Mouse (Mus musculus) heart, embryonic 14.5 days (tissue): Measurements from ENCODE around the gene Rnase13. TPM values are rescaled to one million over a fixed set of nuclear protein-coding genes. Genes with fewer than 3 reads are reported as not detected.

Source experiments
- ATAC-seq: fragments of 200-750 bp; cut with Nextera tagmentation; 2 replicates; pipeline ENCODE4 v1.8.0; 2017; ENCODE audit warnings: low read depth, moderate TSS enrichment; ENCODE audit not compliant: insufficient number of reproducible peaks, insufficient read depth, low FRiP score
- H3K27ac ChIP-seq, 2 experiments: fragments of 200-500 bp in 1 of 2; fragments of 300-500 bp in 1 of 2; sonication (generic) in 1 of 2; replicated peaks in 1 of 2; 2 replicates each; pipeline ENCODE4 v1.5.1; 2012 to 2014; ENCODE audit warnings: low read depth in 2 of 2, low read length in 2 of 2, control low read depth in 1 of 2, mild to moderate bottlenecking in 1 of 2, mixed read lengths in 1 of 2; ENCODE audit not compliant: control insufficient read depth in 1 of 2, insufficient read depth in 1 of 2
- H3K27me3 ChIP-seq: fragments of 300-500 bp; sonication (generic); 2 replicates; pipeline ENCODE4 v1.6.1; 2014; ENCODE audit warnings: mild to moderate bottlenecking, low read length, control low read depth; ENCODE audit not compliant: control insufficient read depth, insufficient read depth
- H3K36me3 ChIP-seq: fragments of 300-500 bp; sonication (generic); 2 replicates; pipeline ENCODE4 v1.6.1; 2014; ENCODE audit warnings: mild to moderate bottlenecking, control low read depth, low read length, mixed read lengths; ENCODE audit not compliant: control insufficient read depth, insufficient read depth
- H3K4me1 ChIP-seq, 2 experiments: fragments of 200-500 bp in 1 of 2; fragments of 300-500 bp in 1 of 2; sonication (generic) in 1 of 2; 2 replicates each; pipeline ENCODE4 v1.6.1; 2012 to 2014; ENCODE audit warnings: low read length in 2 of 2, control low read depth in 1 of 2, mixed read lengths in 1 of 2; ENCODE audit not compliant: control insufficient read depth in 2 of 2, insufficient read depth in 2 of 2
- H3K4me2 ChIP-seq: fragments of 300-500 bp; sonication (generic); 2 replicates; pipeline ENCODE4 v1.6.1; 2014; ENCODE audit warnings: mild to moderate bottlenecking, low read length
- H3K4me3 ChIP-seq, 2 experiments: fragments of 200-500 bp in 1 of 2; fragments of 300-500 bp in 1 of 2; sonication (generic) in 1 of 2; 2 replicates each; pipeline ENCODE4 v1.5.1; 2012 to 2014; ENCODE audit warnings: low read length in 2 of 2, mild to moderate bottlenecking in 2 of 2, control low read depth in 1 of 2, low read depth in 1 of 2, moderate library complexity in 1 of 2; ENCODE audit not compliant: control insufficient read depth in 1 of 2, insufficient read depth in 1 of 2
- H3K9ac ChIP-seq: fragments of 300-500 bp; sonication (generic); 2 replicates; pipeline ENCODE4 v1.6.1; 2014; ENCODE audit warnings: mild to moderate bottlenecking, low read length
- H3K9me3 ChIP-seq: fragments of 300-500 bp; sonication (generic); 2 replicates; pipeline ENCODE4 v1.6.1; 2016; ENCODE audit warnings: low read length, control low read depth; ENCODE audit not compliant: control insufficient read depth
- WGBS: fragments of 180-500 bp; shearing (Covaris S2); extraction: QIAGEN DNeasy Blood & Tissue Kit; methylation state at CpG from one replicate; pipeline ENCODE4 v1.1.7; 2014; 5-methylcytosine and 5-hydroxymethylcytosine counted together
- polyA plus RNA-seq: library from polyadenylated mRNA; unstranded; fragments of >200 nt; fragmentation: Nextera tagmentation; extraction: Ambion mirVana; gene quantifications from 2 replicates; pipeline ENCODE4 v1.2.1, GENCODE M21; 2014

The Rnase13 gene
- polyA plus RNA-seq, 1 experiment from 2014 or later = not detected

- H3K9ac ChIP-seq = peak overlapping the region; percentile 91
- peaks cover 13 to 24% of the 10 kb centered on the region in 2 experiments for H3K4me1 ChIP-seq
- H3K36me3 ChIP-seq = peaks cover 30% of the 10 kb centered on the region
- H3K27ac ChIP-seq = peak overlapping the region; percentile 96 to 97
- under 1% methylated on average over 58 of the region's 58 CpGs for WGBS
- H3K4me3 ChIP-seq = peak overlapping the region; percentile 63 to 82
- ATAC-seq = peak; percentile 84
- H3K4me2 ChIP-seq = peak overlapping the region; percentile 98
- no peaks in the 10 kb centered on the region; the same call in 1 of the 2 replicates for H3K27me3 ChIP-seq
- no peaks in the 10 kb centered on the region for H3K9me3 ChIP-seq
Observed at GRCm38 (mm10) chr14:51913062-51913959, 9.3 kb downstream of the Rnase13 start.

DNA sequence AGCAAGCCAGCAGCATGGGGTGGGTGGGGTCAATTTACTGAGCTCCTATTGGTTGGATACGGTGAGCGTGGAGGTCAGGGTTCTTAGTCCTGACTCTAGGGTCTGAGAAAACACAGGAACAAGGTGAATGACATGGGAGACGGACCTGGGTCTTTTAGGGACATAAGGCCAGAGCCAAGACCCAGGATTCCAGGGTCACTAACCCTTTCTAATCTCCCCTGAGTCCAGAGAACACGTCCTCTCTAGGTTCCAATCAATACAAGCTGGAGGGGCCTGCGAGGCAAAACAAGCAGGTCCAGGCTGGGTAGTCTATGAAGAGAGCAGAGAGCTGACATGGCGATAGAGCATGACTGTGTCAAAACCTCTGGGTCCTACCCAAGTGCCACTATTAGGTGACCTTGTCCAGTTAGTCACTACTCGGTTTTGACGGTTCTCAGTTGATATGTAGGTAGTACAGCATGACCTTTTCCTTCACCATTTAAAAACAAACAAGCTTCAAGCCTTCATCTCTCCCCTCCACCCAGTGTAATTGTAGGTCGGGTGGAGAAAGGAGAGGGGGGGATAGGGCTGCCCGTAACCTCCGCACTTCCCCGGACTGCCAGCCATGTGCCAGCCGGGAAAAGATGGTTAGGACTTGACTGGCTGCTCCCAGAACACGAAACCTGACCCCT, 10.0 kb downstream of the Rnase13 start:
- Histone ChIP-seq H3K9ac (peak overlapping the region; percentile 91), H3K27ac (peak overlapping the region; percentile 79 to 96), H3K36me3 (peaks cover 38% of the 10 kb centered on the region), H3K4me3 (peak overlapping the region; percentile 63 to 82), H3K4me1 (peaks cover 15 to 28% of the 10 kb centered on the region in 2 experiments), H3K4me2 (peak overlapping the region; percentile 98), H3K9me3 (no peaks in the 10 kb centered on the region), H3K27me3 (no peaks in the 10 kb centered on the region; the same call in 1 of the 2 replicates)
- no peak for ATAC-seq
- WGBS = 8% methylated on average over 14 of the region's 14 CpGs

GRCm38 (mm10) chr14:51911301-51911700, 11.3 kb downstream of the Rnase13 start:
- WGBS = 82% methylated on average over 10 of the region's 10 CpGs
- peak overlapping the region; percentile 98; the same call in 1 of the 2 replicates for H3K4me2 ChIP-seq
- no peak overlapping the region for H3K27ac ChIP-seq
- peaks cover 51% of the 10 kb centered on the region for H3K36me3 ChIP-seq
- no peak for ATAC-seq
- peaks cover 24 to 40% of the 10 kb centered on the region in 2 experiments for H3K4me1 ChIP-seq
- no peak overlapping the region for H3K9ac ChIP-seq
- H3K4me3 ChIP-seq = peak overlapping the region in 1 of 2 experiments; percentile 82; a peak in 1 of 4 replicates
- no peaks in the 10 kb centered on the region; the same call in 1 of the 2 replicates for H3K27me3 ChIP-seq
- no peaks in the 10 kb centered on the region for H3K9me3 ChIP-seq

- 77% methylated on average over 11 of the region's 11 CpGs for WGBS
- ATAC-seq = no peak
- H3K27ac ChIP-seq = no peak overlapping the region
- H3K4me3 ChIP-seq = no peak overlapping the region
- H3K9me3 ChIP-seq = no peaks in the 10 kb centered on the region
- H3K9ac ChIP-seq = no peak overlapping the region
- no peak overlapping the region for H3K4me2 ChIP-seq
- H3K36me3 ChIP-seq = peaks cover 70% of the 10 kb centered on the region
- H3K27me3 ChIP-seq = no peaks in the 10 kb centered on the region
- H3K4me1 ChIP-seq = peaks cover 18 to 22% of the 10 kb centered on the region in 2 experiments
Observed at GRCm38 (mm10) chr14:51906102-51906501, 16.5 kb downstream of the Rnase13 start.

- H3K36me3 ChIP-seq = peaks cover 56% of the 10 kb centered on the region
- no peak for ATAC-seq
- no peak overlapping the region for H3K27ac ChIP-seq
- H3K9me3 ChIP-seq = no peaks in the 10 kb centered on the region
- H3K4me3 ChIP-seq = no peak overlapping the region
- H3K4me2 ChIP-seq = no peak overlapping the region
- peaks cover 18 to 22% of the 10 kb centered on the region in 2 experiments for H3K4me1 ChIP-seq
- H3K9ac ChIP-seq = no peak overlapping the region
- H3K27me3 ChIP-seq = no peaks in the 10 kb centered on the region
- 70% methylated on average over 7 of the region's 7 CpGs for WGBS
Observed at GRCm38 (mm10) chr14:51904706-51905105, 17.9 kb downstream of the Rnase13 start.

DNA sequence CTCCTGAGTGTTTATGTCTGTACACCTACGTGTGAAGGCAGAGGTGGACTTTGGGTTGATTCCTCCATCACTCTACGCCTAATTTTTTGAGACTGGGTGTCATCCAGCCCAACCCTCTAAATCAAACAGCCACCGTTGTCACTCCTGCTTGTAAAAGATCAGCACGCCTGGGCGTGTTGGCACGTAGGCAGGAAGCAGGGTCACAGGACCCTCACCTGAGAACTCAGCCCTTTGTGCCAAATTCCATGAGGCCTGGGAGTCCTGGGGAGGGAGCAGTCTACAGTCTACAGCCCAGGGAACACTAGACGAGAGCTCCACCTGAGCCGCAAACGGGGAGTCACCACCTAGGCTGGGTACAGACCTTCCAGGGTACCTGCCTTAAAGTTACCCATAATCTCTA, 18.8 kb downstream of the Rnase13 start:
- Histone ChIP-seq H3K4me2 (no peak overlapping the region), H3K9ac (no peak overlapping the region), H3K36me3 (peaks cover 47% of the 10 kb centered on the region), H3K9me3 (no peaks in the 10 kb centered on the region), H3K4me3 (no peak overlapping the region), H3K27me3 (no peaks in the 10 kb centered on the region), H3K27ac (no peak overlapping the region; a peak in 1 of 4 replicates), H3K4me1 (peaks cover 18 to 22% of the 10 kb centered on the region in 2 experiments)
- WGBS = 81% methylated on average over 9 of the region's 9 CpGs
- ATAC-seq = no peak

GRCm38 (mm10) chr14:51902806-51903710, 19.5 kb downstream of the Rnase13 start:
- Histone ChIP-seq H3K9ac (no peak overlapping the region), H3K9me3 (no peaks in the 10 kb centered on the region)

More at GRCm38 (mm10) chr14:51902806-51903710, 19.5 kb downstream of the Rnase13 start:
- H3K27me3 ChIP-seq = no peaks in the 10 kb centered on the region
- H3K36me3 ChIP-seq = peaks cover 40% of the 10 kb centered on the region
- no peak overlapping the region; a peak in 1 of 4 replicates for H3K27ac ChIP-seq
- no peak overlapping the region for H3K4me3 ChIP-seq
- peak; percentile 32; the same call in 1 of the 2 replicates for ATAC-seq
- H3K4me1 ChIP-seq = peaks cover 18 to 22% of the 10 kb centered on the region in 2 experiments
- 35% methylated on average over 9 of the region's 9 CpGs for WGBS
- no peak overlapping the region for H3K4me2 ChIP-seq
